Mouse (Mus musculus) lung, postnatal 0 days (tissue): ENCODE results near the gene Trim29.

ENCODE experiments used
- CTCF ChIP-seq: IDR thresholded peaks from 2 replicates; pipeline ENCODE4 v1.5.1; 2016; ENCODE audit warnings: antibody characterized with exemption, mild to moderate bottlenecking
- EP300 ChIP-seq: IDR thresholded peaks from 2 replicates; pipeline ENCODE4 v1.6.1; 2016; ENCODE audit warnings: antibody characterized with exemption, mild to moderate bottlenecking, control low read depth

- peak; percentile 85 for TF ChIP-seq CTCF
- TF ChIP-seq EP300: no peak
Measured at GRCm38 (mm10) chr9:43339614-43340020, 29.0 kb downstream of the Trim29 start.
